Mouse (Mus musculus) heart, embryonic 16.5 days (tissue): ENCODE results near the gene Lhfpl3. TPM values are rescaled to one million over a fixed set of nuclear protein-coding genes. Genes with fewer than 3 reads are reported as not detected.

Experiments used
- ATAC-seq: fragments of 200-750 bp; cut with Nextera tagmentation; replicated peaks from 2 replicates; pipeline ENCODE4 v1.8.0; 2017; ENCODE audit warnings: moderate number of reproducible peaks; ENCODE audit not compliant: insufficient read depth, low FRiP score; ENCODE audit errors: extremely low read depth
- H3K27ac ChIP-seq: fragments of 300-500 bp; sonication (generic); 2 replicates; pipeline ENCODE4 v1.5.1; 2014; ENCODE audit warnings: mild to moderate bottlenecking, low read length, control low read depth, moderate library complexity
- H3K27me3 ChIP-seq: fragments of 300-500 bp; sonication (generic); 2 replicates; pipeline ENCODE4 v1.6.1; 2014; ENCODE audit warnings: low read length, mixed read lengths; ENCODE audit not compliant: control insufficient read depth, insufficient read depth
- H3K36me3 ChIP-seq: fragments of 300-500 bp; sonication (generic); 2 replicates; pipeline ENCODE4 v1.6.1; 2014; ENCODE audit not compliant: control insufficient read depth, insufficient read depth
- H3K4me1 ChIP-seq: fragments of 300-500 bp; sonication (generic); 2 replicates; pipeline ENCODE4 v1.6.1; 2014; ENCODE audit warnings: low read length, mixed read lengths; ENCODE audit not compliant: control insufficient read depth, insufficient read depth
- H3K4me2 ChIP-seq: fragments of 300-500 bp; sonication (generic); 2 replicates; pipeline ENCODE4 v1.6.1; 2014; ENCODE audit warnings: low read depth, mild to moderate bottlenecking, control low read depth, low read length
- H3K4me3 ChIP-seq: fragments of 300-500 bp; sonication (generic); 2 replicates; pipeline ENCODE4 v1.5.1; 2014; ENCODE audit warnings: mild to moderate bottlenecking, control low read depth, low read length
- H3K9ac ChIP-seq: fragments of 300-500 bp; sonication (generic); 2 replicates; pipeline ENCODE4 v1.6.1; 2014; ENCODE audit warnings: low read length, control low read depth
- H3K9me3 ChIP-seq: fragments of 300-500 bp; sonication (generic); replicated peaks from 2 replicates; pipeline ENCODE4 v1.6.1; 2016; ENCODE audit warnings: low read length; ENCODE audit not compliant: control insufficient read depth
- WGBS: fragments of 180-500 bp; shearing (Covaris S2); extraction: QIAGEN DNeasy Blood & Tissue Kit; methylation state at CpG from one replicate; pipeline ENCODE4 v1.1.7; 2014; 5-methylcytosine and 5-hydroxymethylcytosine counted together
- polyA plus RNA-seq: library from polyadenylated mRNA; unstranded; fragments of >200 nt; fragmentation: Nextera tagmentation; extraction: Ambion mirVana; gene quantifications from 2 replicates; pipeline ENCODE4 v1.2.1, GENCODE M21; 2015

Gene Lhfpl3
- polyA plus RNA-seq, 1 experiment from 2014 or later, result not detected

DNA sequence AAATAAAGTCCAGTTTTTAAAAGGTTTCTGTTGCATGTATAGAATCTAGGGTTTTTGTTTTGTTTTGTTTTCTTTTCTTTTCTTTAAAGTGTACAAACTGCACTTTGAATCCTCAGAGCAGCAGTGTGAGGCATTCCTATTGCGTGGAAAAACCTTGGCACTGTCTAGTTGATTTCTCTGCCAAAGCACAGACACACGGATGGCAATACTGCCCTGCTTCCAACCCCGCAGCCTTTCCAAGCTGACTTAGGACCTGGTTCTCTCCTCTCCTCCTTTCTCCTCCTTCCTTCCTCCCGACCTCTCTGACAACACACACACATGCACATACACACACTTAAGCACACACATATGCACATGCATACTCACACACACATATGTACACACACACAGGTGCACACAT is 294.6 kb downstream of the Lhfpl3 start:
- no peaks in the 10 kb centered on the region for H3K9me3 ChIP-seq
- no peak overlapping the region for H3K4me3 ChIP-seq
- H3K9ac ChIP-seq, result no peak overlapping the region
- no peak overlapping the region for H3K4me2 ChIP-seq
- WGBS, result 63% methylated on average over 4 of the region's 4 CpGs
- H3K36me3 ChIP-seq, result no peaks in the 10 kb centered on the region
- ATAC-seq, result no peak
- H3K27me3 ChIP-seq, result no peaks in the 10 kb centered on the region
- no peak overlapping the region for H3K27ac ChIP-seq
- no peaks in the 10 kb centered on the region for H3K4me1 ChIP-seq

DNA sequence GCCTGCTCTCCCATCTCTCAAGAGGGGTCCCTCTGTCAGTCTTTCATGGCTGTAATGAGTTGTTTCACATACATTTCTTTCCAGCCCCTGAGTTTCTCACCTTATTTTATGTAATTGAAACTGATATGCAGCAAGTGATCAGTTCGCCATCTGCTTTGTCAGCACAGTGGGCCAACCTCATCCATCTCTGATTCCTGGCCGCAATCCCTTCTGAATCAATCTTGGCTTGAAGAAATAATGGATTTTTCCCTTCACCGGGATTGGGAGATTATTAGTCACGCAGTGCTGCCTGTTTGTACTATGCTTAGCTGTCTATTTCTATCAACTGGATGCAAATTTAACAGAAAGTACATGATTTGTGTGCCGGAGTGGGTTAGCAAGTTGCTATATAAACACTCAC is 297.0 kb downstream of the Lhfpl3 start:
- Histone ChIP-seq H3K4me3 (no peak overlapping the region), H3K27ac (no peak overlapping the region), H3K27me3 (no peaks in the 10 kb centered on the region), H3K9me3 (no peaks in the 10 kb centered on the region), H3K4me1 (no peaks in the 10 kb centered on the region), H3K4me2 (no peak overlapping the region), H3K9ac (no peak overlapping the region), H3K36me3 (no peaks in the 10 kb centered on the region)
- ATAC-seq, result no peak
- 89% methylated on average over 5 of the region's 5 CpGs for WGBS

DNA sequence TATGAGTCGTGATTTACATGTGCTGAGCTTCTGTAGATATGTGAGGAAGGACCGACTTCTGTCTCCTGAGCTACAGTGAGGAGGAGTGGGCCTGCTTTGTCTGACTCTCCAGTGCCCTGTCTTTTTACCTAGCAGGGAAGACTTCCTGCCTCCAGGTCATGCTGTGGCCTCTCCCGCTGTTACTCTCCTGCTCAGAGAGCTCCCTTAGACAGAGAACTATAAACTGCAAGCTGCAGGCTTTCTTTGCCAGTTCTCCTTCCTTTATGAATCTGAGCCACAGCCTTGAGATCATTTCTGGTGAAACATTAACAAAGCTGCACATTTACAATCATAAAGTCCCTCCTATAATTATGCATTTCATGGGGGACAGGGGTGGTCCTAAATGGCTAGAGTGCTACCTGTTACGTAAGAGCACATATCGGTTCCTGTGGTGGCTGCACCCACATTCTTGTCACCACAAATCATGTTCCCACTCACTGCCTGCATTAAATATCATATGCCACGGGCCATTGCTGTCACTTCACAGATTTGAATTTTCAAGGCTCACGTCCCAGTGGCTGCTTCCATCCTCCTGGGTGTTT is 303.3 kb downstream of the Lhfpl3 start:
- Histone ChIP-seq H3K4me1 (no peaks in the 10 kb centered on the region), H3K27me3 (no peaks in the 10 kb centered on the region), H3K9me3 (no peaks in the 10 kb centered on the region), H3K9ac (no peak overlapping the region), H3K27ac (no peak overlapping the region), H3K36me3 (no peaks in the 10 kb centered on the region), H3K4me2 (no peak overlapping the region), H3K4me3 (no peak overlapping the region)
- 60% methylated on average over 7 of the region's 7 CpGs for WGBS
- ATAC-seq, result no peak

DNA sequence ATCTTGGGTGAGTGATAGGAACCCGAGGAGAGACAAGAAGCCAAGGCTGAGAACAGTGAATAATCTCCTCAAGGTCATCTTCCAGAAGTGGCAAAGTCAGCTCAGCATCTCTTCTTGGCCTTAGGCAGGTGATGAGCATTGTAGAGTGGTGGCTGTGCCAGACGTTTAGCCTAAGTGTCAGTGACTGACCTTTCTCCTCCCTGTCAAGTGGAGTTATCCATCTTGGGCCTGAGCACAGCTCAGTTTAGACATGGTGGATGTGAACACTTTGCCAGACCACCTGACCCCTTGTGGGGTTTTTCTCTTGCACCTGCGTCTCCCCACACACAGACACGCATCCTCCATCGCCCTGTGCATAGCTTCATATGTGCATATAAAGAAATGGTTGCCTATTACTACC is 305.6 kb downstream of the Lhfpl3 start:
- Histone ChIP-seq H3K9ac (no peak overlapping the region), H3K27me3 (no peaks in the 10 kb centered on the region), H3K27ac (no peak overlapping the region), H3K36me3 (no peaks in the 10 kb centered on the region), H3K4me1 (no peaks in the 10 kb centered on the region), H3K4me3 (no peak overlapping the region), H3K9me3 (no peaks in the 10 kb centered on the region), H3K4me2 (no peak overlapping the region)
- 69% methylated on average over 5 of the region's 5 CpGs for WGBS
- no peak for ATAC-seq

DNA sequence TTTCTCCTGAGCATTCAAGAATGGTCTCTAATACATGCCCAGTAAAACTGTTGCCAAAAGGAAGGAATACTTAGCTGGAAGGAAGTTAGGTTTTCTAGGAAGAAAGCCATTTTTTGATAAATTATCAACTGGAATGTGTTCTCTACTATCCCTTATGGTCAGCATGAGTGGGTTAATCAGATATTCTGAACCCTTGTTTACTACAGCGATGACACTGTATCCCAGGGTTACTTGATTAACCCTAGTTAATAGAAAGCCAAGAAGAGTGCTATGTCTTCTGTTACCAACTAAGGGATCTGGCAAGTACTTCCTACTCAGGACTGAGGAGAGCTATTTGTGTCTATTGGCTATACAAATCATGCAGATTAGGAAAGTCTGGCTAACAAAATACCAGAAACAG is 349.0 kb downstream of the Lhfpl3 start:
- no peak for ATAC-seq

DNA sequence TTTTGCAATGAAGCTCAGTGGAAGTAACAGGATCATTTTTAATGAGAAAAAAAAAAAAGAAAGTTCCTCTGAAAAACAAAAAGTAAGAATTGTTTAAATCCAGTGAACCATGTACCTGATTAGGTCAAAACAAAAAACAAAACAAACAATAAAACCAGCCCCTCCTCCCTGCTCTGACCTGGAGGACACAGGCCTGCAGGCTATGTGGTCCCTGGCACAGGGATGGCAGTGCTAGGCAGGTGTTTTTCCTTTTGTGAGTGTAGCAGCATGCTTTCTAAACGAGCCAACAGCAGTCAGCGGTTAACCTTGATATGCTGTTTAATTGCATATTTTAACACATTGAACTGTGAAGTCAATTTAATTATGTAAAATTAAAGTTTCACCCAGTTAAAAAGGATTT is 360.7 kb downstream of the Lhfpl3 start:
- no peak overlapping the region for H3K27ac ChIP-seq
- no peaks in the 10 kb centered on the region for H3K36me3 ChIP-seq
- ATAC-seq, result no peak
- no peak overlapping the region for H3K9ac ChIP-seq
- H3K4me3 ChIP-seq, result no peak overlapping the region
- H3K4me1 ChIP-seq, result no peaks in the 10 kb centered on the region
- WGBS, result 63% methylated on average over 2 of the region's 2 CpGs
- H3K27me3 ChIP-seq, result no peaks in the 10 kb centered on the region
- H3K9me3 ChIP-seq, result no peaks in the 10 kb centered on the region
- no peak overlapping the region for H3K4me2 ChIP-seq

More for the DNA sequence above, 349.0 kb downstream of the Lhfpl3 start:
- Histone ChIP-seq H3K9ac (no peak overlapping the region), H3K36me3 (no peaks in the 10 kb centered on the region), H3K4me3 (no peak overlapping the region), H3K9me3 (no peaks in the 10 kb centered on the region), H3K4me1 (no peaks in the 10 kb centered on the region), H3K27ac (no peak overlapping the region), H3K27me3 (no peaks in the 10 kb centered on the region), H3K4me2 (no peak overlapping the region)
- WGBS, result 77% methylated on average over 1 of the region's 1 CpGs

DNA sequence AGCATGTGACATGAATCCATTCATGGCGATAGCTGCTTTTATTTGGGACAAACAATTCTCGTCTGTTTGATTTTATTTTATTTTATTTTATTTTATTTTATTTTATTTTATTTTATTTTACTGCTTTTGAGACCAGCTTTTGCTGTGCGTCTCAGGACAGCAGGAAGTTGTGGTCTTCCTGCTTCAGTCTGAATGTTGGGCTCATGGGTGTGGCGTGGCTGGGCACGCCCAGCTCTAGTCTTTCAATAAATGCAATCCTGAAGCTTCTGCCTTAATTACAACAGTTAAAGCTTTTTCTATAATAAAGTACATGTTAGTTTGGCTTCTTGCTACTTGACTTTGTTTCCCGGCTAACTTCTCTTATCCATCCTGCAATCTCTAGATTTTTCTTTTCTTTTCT is 365.4 kb downstream of the Lhfpl3 start:
- Histone ChIP-seq H3K27ac (no peak overlapping the region), H3K4me3 (no peak overlapping the region), H3K36me3 (no peaks in the 10 kb centered on the region), H3K9me3 (peaks cover under 1% of the 10 kb centered on the region; the same call in 1 of the 2 replicates), H3K4me2 (no peak overlapping the region), H3K4me1 (no peaks in the 10 kb centered on the region), H3K27me3 (no peaks in the 10 kb centered on the region), H3K9ac (no peak overlapping the region)
- WGBS, result 77% methylated on average over 6 of the region's 6 CpGs
- no peak for ATAC-seq

DNA sequence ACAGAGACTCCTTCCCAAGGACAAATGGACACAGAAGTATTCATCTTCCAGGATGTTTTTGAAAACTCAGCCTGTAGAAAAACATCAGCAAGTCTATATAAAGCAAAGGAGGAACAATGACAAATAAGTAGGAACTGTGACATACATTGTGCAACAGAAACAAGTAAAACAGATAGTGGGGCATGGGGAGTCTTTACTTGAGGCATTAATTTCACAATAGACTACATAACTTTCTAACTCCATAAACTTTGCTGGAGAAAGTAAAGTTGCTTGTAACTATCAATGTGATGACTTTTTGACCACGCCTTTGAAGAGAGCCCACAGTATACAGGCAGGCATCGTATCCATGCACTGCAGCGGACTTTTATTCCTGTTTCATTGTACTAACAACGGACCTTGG is 368.4 kb downstream of the Lhfpl3 start:
- no peak overlapping the region for H3K27ac ChIP-seq
- no peak for ATAC-seq

DNA sequence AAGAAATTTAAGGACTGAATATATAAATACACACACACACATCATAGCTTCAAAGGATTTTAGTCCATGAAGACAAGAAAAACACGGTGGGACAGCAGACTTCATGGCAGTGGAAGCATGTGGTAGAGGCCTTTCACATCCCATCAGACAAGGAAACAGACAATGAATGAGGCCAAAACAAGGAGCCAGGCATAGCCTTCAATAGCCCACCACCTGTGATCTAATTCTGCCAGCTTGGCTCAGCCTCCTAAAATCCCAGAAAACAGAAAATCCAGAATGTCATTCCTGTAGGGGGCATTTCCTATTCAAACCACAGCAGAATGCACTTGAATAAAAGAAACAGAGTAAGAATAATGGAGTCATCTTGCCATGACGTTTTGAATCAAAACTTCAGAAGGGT is 381.0 kb downstream of the Lhfpl3 start:
- WGBS, result 63% methylated on average over 2 of the region's 2 CpGs
- no peak overlapping the region for H3K27ac ChIP-seq
- H3K27me3 ChIP-seq, result no peaks in the 10 kb centered on the region
- ATAC-seq, result no peak
- no peaks in the 10 kb centered on the region for H3K36me3 ChIP-seq
- H3K4me3 ChIP-seq, result no peak overlapping the region
- H3K4me1 ChIP-seq, result no peaks in the 10 kb centered on the region
- H3K4me2 ChIP-seq, result no peak overlapping the region
- H3K9ac ChIP-seq, result no peak overlapping the region
- no peaks in the 10 kb centered on the region for H3K9me3 ChIP-seq

More for the DNA sequence above, 368.4 kb downstream of the Lhfpl3 start:
- Histone ChIP-seq H3K4me3 (no peak overlapping the region), H3K9me3 (peaks cover 2% of the 10 kb centered on the region; the same call in 1 of the 2 replicates), H3K27me3 (no peaks in the 10 kb centered on the region), H3K36me3 (no peaks in the 10 kb centered on the region), H3K4me1 (no peaks in the 10 kb centered on the region), H3K4me2 (no peak overlapping the region), H3K9ac (no peak overlapping the region)
- 89% methylated on average over 4 of the region's 4 CpGs for WGBS
